Mouse (Mus musculus) hindbrain, postnatal 0 days (tissue): ENCODE data around the gene Pan3. TPM values are rescaled to one million over a fixed set of nuclear protein-coding genes. Genes with fewer than 3 reads are reported as not detected.
A peak's percentile ranks its signal among the peaks of the same experiment; 100 is the strongest.

Source experiments
- ATAC-seq: fragments of 200-750 bp; cut with Nextera tagmentation; 2 replicates; pipeline ENCODE4 v1.8.0; 2017; ENCODE audit warnings: mild to moderate bottlenecking, moderate TSS enrichment, moderate library complexity
- DNase-seq: peaks from one replicate; pipeline ENCODE4 v3.0.0-alpha.2; 2015; ENCODE audit warnings: low spot score
- H3K27ac ChIP-seq: fragments of 300-500 bp; sonication (generic); 2 replicates; pipeline ENCODE4 v1.5.1; 2014; ENCODE audit warnings: mild to moderate bottlenecking
- H3K27me3 ChIP-seq: fragments of 300-500 bp; sonication (generic); 2 replicates; pipeline ENCODE4 v1.6.1; 2014; ENCODE audit warnings: low read length, mixed read lengths; ENCODE audit not compliant: insufficient read depth
- H3K36me3 ChIP-seq: fragments of 300-500 bp; sonication (generic); 2 replicates; pipeline ENCODE4 v1.6.1; 2014; ENCODE audit warnings: low read length, mixed read lengths; ENCODE audit not compliant: insufficient read depth
- H3K4me1 ChIP-seq: fragments of 300-500 bp; sonication (generic); 2 replicates; pipeline ENCODE4 v1.6.1; 2014; ENCODE audit warnings: antibody characterized with exemption, low read length, mixed read lengths; ENCODE audit not compliant: insufficient read depth
- H3K4me2 ChIP-seq: fragments of 300-500 bp; sonication (generic); 2 replicates; pipeline ENCODE4 v1.6.1; 2014; ENCODE audit warnings: low read depth, mild to moderate bottlenecking, low read length, moderate library complexity, mixed read lengths
- H3K4me3 ChIP-seq: fragments of 300-500 bp; sonication (generic); 2 replicates; pipeline ENCODE4 v1.5.1; 2014; ENCODE audit warnings: low read length
- H3K9ac ChIP-seq: fragments of 300-500 bp; sonication (generic); replicated peaks from 2 replicates; pipeline ENCODE4 v1.6.1; 2014; ENCODE audit warnings: mild to moderate bottlenecking, low read length, moderate library complexity, mixed read lengths
- H3K9me3 ChIP-seq: fragments of 300-500 bp; sonication (generic); 2 replicates; pipeline ENCODE4 v1.6.1; 2016; ENCODE audit warnings: low read length, mixed read lengths
- CTCF ChIP-seq: IDR thresholded peaks from 2 replicates; pipeline ENCODE4 v1.5.1; 2016; ENCODE audit warnings: antibody characterized with exemption, control low read depth, low read depth
- WGBS: fragments of 180-500 bp; shearing (Covaris S2); extraction: QIAGEN DNeasy Blood & Tissue Kit; methylation state at CpG from one replicate; pipeline ENCODE4 v1.1.7; 2014; 5-methylcytosine and 5-hydroxymethylcytosine counted together
- polyA plus RNA-seq: library from polyadenylated mRNA; unstranded; fragments of >200 nt; fragmentation: Nextera tagmentation; extraction: Ambion mirVana; gene quantifications from 2 replicates; pipeline ENCODE4 v1.2.1, GENCODE M21; 2015
- total RNA-seq: library from RNA; depleted of rRNA; stranded (reverse); fragments of >200 nt; gene quantifications from 2 replicates; pipeline ENCODE4 v1.2.3, GENCODE M21; 2014

The Pan3 gene
- total and polyA plus RNA-seq, 2 experiments from 2014 or later: 53.9 to 80.5 TPM

GRCm38 (mm10) chr5:147448933-147449332, 19.0 kb downstream of the Pan3 start:
- Histone ChIP-seq H3K9ac (no peak overlapping the region), H3K4me1 (peaks cover 10% of the 10 kb centered on the region; the same call in 1 of the 2 replicates), H3K27me3 (no peaks in the 10 kb centered on the region), H3K4me3 (no peak overlapping the region), H3K27ac (peak overlapping the region; percentile 38; the same call in 1 of the 2 replicates), H3K9me3 (no peaks in the 10 kb centered on the region), H3K36me3 (no peaks in the 10 kb centered on the region), H3K4me2 (no peak overlapping the region)
- WGBS: 44% methylated on average over 4 of the region's 4 CpGs
- DNase-seq (peak; percentile 18), ATAC-seq (peak; percentile 51; the same call in 1 of the 2 replicates)
- no peak for TF ChIP-seq CTCF

DNA sequence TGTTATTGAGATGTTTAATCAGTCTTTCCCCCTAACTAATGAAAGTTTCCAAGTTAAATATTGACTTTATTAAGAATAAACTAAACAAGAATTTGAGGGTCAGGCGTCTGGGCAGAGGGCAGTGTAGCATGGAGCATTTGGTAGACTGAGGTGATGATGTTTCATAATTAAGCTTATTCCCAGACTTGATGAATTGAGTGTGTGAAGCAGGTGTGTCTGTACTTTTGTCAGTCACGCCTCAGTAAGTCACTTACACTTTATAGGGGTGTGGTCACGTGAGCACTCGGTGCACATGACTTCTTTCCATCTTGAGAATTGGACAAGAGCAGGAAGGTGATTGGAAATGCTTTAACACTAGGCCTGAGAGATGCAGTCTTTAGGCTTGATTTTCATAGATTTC, 26.5 kb downstream of the Pan3 start:
- Histone ChIP-seq H3K27ac (no peak overlapping the region), H3K9ac (no peak overlapping the region), H3K27me3 (no peaks in the 10 kb centered on the region), H3K9me3 (no peaks in the 10 kb centered on the region), H3K4me1 (no peaks in the 10 kb centered on the region), H3K36me3 (no peaks in the 10 kb centered on the region; the same call in 1 of the 2 replicates), H3K4me3 (no peak overlapping the region), H3K4me2 (no peak overlapping the region)
- ATAC-seq: no peak
- no peak for TF ChIP-seq CTCF
- DNase-seq: no peak
- 93% methylated on average over 4 of the region's 4 CpGs for WGBS

- DNase-seq (no peak), ATAC-seq (no peak)
- TF ChIP-seq CTCF: no peak
- no peak overlapping the region for H3K9ac ChIP-seq
- H3K27ac ChIP-seq: no peak overlapping the region
- 69% methylated on average over 4 of the region's 4 CpGs for WGBS
- no peaks in the 10 kb centered on the region; the same call in 1 of the 2 replicates for H3K36me3 ChIP-seq
- H3K4me2 ChIP-seq: no peak overlapping the region
- no peaks in the 10 kb centered on the region for H3K4me1 ChIP-seq
- H3K27me3 ChIP-seq: no peaks in the 10 kb centered on the region
- H3K4me3 ChIP-seq: no peak overlapping the region
- H3K9me3 ChIP-seq: no peaks in the 10 kb centered on the region
These were observed 30.0 kb downstream of the Pan3 start for GRCm38 (mm10) chr5:147459821-147460567.

- Histone ChIP-seq H3K4me2 (no peak overlapping the region), H3K36me3 (no peaks in the 10 kb centered on the region; the same call in 1 of the 2 replicates), H3K4me3 (no peak overlapping the region), H3K27ac (no peak overlapping the region), H3K27me3 (no peaks in the 10 kb centered on the region), H3K9me3 (no peaks in the 10 kb centered on the region), H3K9ac (no peak overlapping the region), H3K4me1 (no peaks in the 10 kb centered on the region)
- no peak for ATAC-seq
- no peak for TF ChIP-seq CTCF
- DNase-seq: no peak
- 75% methylated on average over 3 of the region's 3 CpGs for WGBS
These were observed 33.3 kb downstream of the Pan3 start for GRCm38 (mm10) chr5:147463251-147463650.

- ATAC-seq: no peak
- no peak for DNase-seq
- Histone ChIP-seq H3K4me2 (no peak overlapping the region), H3K36me3 (no peaks in the 10 kb centered on the region), H3K4me3 (no peak overlapping the region), H3K4me1 (no peaks in the 10 kb centered on the region), H3K9me3 (no peaks in the 10 kb centered on the region), H3K9ac (no peak overlapping the region), H3K27me3 (no peaks in the 10 kb centered on the region), H3K27ac (no peak overlapping the region)
- TF ChIP-seq CTCF: no peak
These were observed 36.4 kb downstream of the Pan3 start for GRCm38 (mm10) chr5:147466361-147466760.

DNA sequence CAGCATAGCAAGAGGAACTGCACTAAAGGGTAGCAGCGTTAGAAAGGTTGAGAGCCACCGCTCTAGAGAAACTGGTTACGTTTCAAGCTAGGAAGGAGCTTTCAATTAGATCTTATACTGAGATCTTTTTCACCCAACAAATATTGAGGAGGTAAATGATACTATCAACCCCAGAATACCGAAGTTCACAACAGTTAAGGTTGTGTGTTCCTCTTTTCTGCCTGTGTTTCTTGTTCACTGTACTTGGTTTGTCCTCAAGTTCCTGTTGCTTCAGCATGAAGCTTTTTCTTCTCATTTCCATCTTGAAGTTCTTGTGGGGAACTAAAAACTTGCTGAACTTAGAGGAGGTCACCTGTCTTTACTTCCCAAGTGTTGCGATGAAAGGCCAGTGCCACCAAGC, 41.2 kb downstream of the Pan3 start:
- 96% methylated on average over 5 of the region's 5 CpGs for WGBS
- no peaks in the 10 kb centered on the region for H3K9me3 ChIP-seq

GRCm38 (mm10) chr5:147473071-147473470, 43.1 kb downstream of the Pan3 start:
- no peak for TF ChIP-seq CTCF
- ATAC-seq: no peak

More for the DNA sequence above, 41.2 kb downstream of the Pan3 start:
- no peak overlapping the region for H3K9ac ChIP-seq
- no peaks in the 10 kb centered on the region for H3K36me3 ChIP-seq
- DNase-seq (no peak), ATAC-seq (no peak)
- H3K4me3 ChIP-seq: no peak overlapping the region
- H3K4me1 ChIP-seq: no peaks in the 10 kb centered on the region
- H3K4me2 ChIP-seq: no peak overlapping the region
- H3K27me3 ChIP-seq: no peaks in the 10 kb centered on the region
- no peak for TF ChIP-seq CTCF
- no peak overlapping the region for H3K27ac ChIP-seq

More at GRCm38 (mm10) chr5:147473071-147473470, 43.1 kb downstream of the Pan3 start:
- Histone ChIP-seq H3K36me3 (no peaks in the 10 kb centered on the region), H3K9ac (no peak overlapping the region), H3K27ac (no peak overlapping the region), H3K27me3 (no peaks in the 10 kb centered on the region), H3K9me3 (no peaks in the 10 kb centered on the region), H3K4me1 (no peaks in the 10 kb centered on the region), H3K4me3 (no peak overlapping the region), H3K4me2 (no peak overlapping the region)
- WGBS: 79% methylated on average over 6 of the region's 6 CpGs
- no peak for DNase-seq
